Mouse (Mus musculus): Measurements from ENCODE around the gene Prpf19. TPM values are rescaled to one million over a fixed set of nuclear protein-coding genes. Genes with fewer than 3 reads are reported as not detected.

Prpf19 gene
- total RNA-seq, 1 experiment from 2014 or later, result 32.0 TPM

DNA sequence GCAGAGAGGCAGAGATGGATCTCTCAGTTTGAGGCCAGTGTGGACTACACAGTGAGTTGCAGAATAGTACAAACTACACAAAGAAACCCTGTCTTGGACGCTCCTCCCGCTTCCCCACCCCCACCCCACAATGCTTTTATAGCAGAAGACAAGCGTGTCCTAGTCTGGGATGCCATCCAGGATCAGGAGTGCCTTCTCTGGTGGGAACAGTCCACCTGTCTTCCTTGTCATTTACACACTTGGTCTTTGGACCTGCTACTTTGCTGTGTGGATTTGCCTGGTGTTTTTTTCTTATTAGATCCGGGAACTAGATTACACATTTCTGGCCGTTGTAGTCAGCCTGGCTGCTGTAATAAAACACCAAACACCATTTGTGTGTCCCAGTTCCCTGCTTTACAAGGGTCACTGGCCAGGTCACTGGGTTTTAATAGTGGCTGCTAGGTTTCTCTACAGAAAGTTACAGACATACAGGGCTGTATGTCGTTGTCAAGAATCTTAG lies 31.1 kb downstream of the Prpf19 start:
- no peak for ATAC-seq (ENCODE audit: extremely low read depth, insufficient number of reproducible peaks, low FRiP score, poor library complexity, severe bottlenecking)

DNA sequence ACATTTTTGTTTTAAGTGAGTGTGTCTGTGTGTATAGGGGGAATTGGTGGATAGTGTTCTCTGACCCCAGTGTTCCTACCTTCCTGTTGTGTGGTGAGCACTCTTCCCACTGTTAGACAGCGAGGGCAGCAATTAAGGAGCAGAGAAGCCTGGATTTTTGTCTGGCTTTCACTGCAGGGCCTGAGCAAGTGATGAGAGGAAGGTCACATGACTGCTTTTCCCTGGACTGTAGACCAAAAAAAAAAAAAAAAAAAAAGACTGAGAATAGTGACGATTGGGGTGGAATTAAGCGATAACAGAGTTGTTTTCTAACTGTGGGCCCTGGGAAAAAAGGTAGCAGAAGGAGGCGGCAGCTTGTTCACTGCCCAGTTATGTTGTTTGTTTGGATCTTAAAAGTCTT lies 31.6 kb downstream of the Prpf19 start:
- ATAC-seq (ENCODE audit: extremely low read depth, insufficient number of reproducible peaks, low FRiP score, poor library complexity, severe bottlenecking), result no peak

GRCm38 (mm10) chr19:10930641-10931040 lies 35.6 kb downstream of the Prpf19 start:
- ATAC-seq (ENCODE audit: extremely low read depth, insufficient number of reproducible peaks, low FRiP score, poor library complexity, severe bottlenecking), result no peak

GRCm38 (mm10) chr19:10935029-10935428 lies 40.0 kb downstream of the Prpf19 start:
- ATAC-seq (ENCODE audit: extremely low read depth, insufficient number of reproducible peaks, low FRiP score, poor library complexity, severe bottlenecking), result no peak

- no peak for ATAC-seq (ENCODE audit: extremely low read depth, insufficient number of reproducible peaks, low FRiP score, poor library complexity, severe bottlenecking)
These were observed 41.0 kb downstream of the Prpf19 start for GRCm38 (mm10) chr19:10936077-10936476.

DNA sequence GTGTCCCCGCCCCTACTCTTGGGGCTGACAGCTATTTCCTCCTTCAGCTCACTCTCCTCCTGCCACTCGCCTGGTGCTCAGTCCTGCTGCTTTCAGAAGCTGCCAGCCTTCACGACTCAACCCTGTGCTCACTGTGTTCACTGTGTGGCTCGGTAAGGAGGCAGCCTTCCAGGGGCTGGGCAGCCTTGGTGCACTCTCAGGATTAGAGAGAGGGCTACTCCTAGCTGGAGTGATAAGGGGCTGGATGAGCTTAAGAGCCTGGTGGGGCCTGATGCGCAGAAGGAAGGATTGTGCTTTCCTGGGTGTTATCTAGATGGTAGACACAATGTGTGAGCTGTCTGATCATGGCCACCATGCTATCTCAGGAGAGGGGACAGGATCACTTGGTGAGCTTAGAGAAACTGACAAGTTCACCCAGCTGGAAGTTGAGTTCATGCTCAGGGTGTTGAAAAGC lies 42.1 kb downstream of the Prpf19 start, which contains the start of gene Ptgdr2:
Gene Ptgdr2 (plus strand): TSS at position 51 of the 454 bp plus-strand sequence.
- ATAC-seq (ENCODE audit: extremely low read depth, insufficient number of reproducible peaks, low FRiP score, poor library complexity, severe bottlenecking), result no peak

DNA sequence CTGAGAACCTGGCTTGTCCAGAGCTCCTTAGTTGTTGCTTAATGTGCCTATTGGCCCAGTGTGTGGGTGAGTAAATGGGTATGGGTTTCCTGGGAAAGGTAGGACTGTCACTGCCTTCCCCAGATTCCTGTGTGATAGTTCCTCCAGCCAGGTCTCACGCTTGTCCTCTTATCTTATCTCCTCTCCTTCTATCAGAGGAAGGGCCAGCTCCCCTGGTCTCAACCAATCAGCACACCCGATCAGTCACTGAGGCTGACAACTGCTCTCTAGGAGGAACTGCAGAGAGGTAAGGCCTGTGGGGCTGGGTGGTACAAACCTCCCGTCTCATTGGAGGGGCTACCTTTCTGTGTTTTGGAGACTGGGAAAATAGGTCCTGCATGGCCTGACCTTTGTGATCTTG lies 43.7 kb downstream of the Prpf19 start:
- ATAC-seq (ENCODE audit: extremely low read depth, insufficient number of reproducible peaks, low FRiP score, poor library complexity, severe bottlenecking), result no peak

GRCm38 (mm10) chr19:10940097-10940800 lies 45.2 kb downstream of the Prpf19 start:
- ATAC-seq (ENCODE audit: extremely low read depth, insufficient number of reproducible peaks, low FRiP score, poor library complexity, severe bottlenecking), result peak; percentile 57

DNA sequence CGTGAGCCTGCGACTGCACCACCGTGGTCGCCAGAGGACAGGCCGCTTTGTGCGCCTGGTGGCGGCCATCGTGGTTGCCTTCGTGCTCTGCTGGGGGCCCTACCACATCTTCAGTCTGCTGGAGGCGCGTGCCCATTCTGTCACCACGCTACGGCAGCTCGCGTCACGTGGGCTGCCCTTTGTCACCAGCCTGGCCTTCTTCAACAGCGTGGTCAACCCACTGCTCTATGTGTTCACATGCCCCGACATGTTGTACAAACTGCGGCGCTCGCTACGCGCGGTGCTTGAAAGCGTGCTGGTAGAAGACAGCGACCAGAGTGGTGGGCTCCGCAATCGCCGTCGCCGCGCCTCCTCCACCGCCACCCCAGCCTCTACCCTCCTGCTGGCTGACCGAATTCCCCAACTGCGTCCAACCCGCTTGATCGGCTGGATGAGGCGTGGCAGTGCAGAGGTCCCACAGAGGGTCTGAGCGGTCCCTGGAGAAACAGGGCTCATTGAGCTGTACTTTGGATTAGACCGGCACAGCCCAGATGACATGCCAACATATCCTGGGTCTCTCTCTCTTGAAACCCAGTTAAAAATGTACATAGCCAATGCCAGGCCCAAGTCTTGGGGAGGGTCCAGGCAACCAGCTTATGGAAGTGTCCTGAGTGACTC lies 45.9 kb downstream of the Prpf19 start:
- no peak for ATAC-seq (ENCODE audit: extremely low read depth, insufficient number of reproducible peaks, low FRiP score, poor library complexity, severe bottlenecking)

- ATAC-seq (ENCODE audit: extremely low read depth, insufficient number of reproducible peaks, low FRiP score, poor library complexity, severe bottlenecking), result peak; percentile 42
These were observed 48.9 kb downstream of the Prpf19 start for GRCm38 (mm10) chr19:10943955-10944354.

- ATAC-seq (ENCODE audit: extremely low read depth, insufficient number of reproducible peaks, low FRiP score, poor library complexity, severe bottlenecking), result no peak
These were observed 51.5 kb downstream of the Prpf19 start for GRCm38 (mm10) chr19:10946506-10946905.

DNA sequence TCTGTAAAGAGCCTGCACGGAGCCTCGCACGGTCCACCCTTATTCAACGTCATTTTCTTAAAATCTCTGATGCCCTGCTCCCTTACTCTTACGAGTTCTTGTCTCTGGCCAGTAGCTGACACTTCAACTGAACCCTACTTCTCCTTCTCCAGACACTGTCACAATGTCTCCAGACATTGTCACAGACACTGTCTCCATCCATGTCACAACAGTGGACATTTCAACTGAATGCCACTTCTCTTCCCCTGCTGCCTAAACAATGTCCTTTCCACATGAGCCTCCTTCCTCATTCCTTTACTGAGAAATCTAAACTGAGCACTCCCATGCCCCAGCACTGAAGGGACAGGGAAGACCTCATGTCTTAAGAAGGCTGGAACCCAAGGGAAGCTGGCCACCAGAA lies 52.2 kb downstream of the Prpf19 start:
- ATAC-seq (ENCODE audit: extremely low read depth, insufficient number of reproducible peaks, low FRiP score, poor library complexity, severe bottlenecking), result no peak

- ATAC-seq (ENCODE audit: extremely low read depth, insufficient number of reproducible peaks, low FRiP score, poor library complexity, severe bottlenecking), result no peak
These were observed 53.4 kb downstream of the Prpf19 start for GRCm38 (mm10) chr19:10948416-10948815.

- ATAC-seq (ENCODE audit: extremely low read depth, insufficient number of reproducible peaks, low FRiP score, poor library complexity, severe bottlenecking), result peak; percentile 97
These were observed 54.1 kb downstream of the Prpf19 start, which contains the start of gene Ccdc86 for GRCm38 (mm10) chr19:10949112-10949511. Ccdc86 (minus strand) TSS chr19:10949266.

DNA sequence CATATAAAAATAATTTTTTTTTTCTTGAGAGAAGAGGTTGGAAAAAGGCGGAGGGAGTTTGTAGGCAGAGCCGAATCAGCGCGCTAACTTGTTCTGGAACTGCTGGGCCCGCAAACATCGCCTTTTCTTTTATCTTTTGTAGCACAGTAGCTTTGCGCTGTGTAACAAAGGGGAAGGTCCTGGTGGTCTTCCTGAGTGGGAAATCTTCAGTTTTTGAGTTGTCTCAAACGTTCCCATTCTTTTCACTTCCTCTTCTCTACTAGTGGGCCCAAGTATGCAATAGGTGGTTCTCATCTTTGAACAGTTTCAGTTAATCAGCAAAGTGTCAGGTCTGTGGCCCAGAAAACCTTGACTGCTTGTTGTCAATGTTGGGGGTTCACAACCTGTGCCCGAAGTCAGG lies 54.5 kb downstream of the Prpf19 start:
- ATAC-seq (ENCODE audit: extremely low read depth, insufficient number of reproducible peaks, low FRiP score, poor library complexity, severe bottlenecking), result no peak

GRCm38 (mm10) chr19:10952021-10952939 lies 57.2 kb downstream of the Prpf19 start:
- no peak for ATAC-seq (ENCODE audit: extremely low read depth, insufficient number of reproducible peaks, low FRiP score, poor library complexity, severe bottlenecking)

Data from neutrophil, adult 5-6 weeks (primary cell).